ENCODE assay signal across 8 mouse cellular contexts in genomic region chr9:32696717-32697116, GRCm38 (mm10).
A peak's percentile ranks its signal among the peaks of the same experiment; 100 is the strongest.
DNase-seq lines count a peak whose midpoint lies in the region; ATAC-seq and TF ChIP-seq lines count a peak whose summit lies in the region.

No protein-coding gene starts in this region.

- no peak for TF ChIP-seq POLR2A in brain, embryonic 14.5 days (IDR thresholded peaks at IDR 0.05; ENCODE audit: borderline replicate concordance, extremely low read depth, insufficient read depth, insufficient read length, poor library complexity, severe bottlenecking)

- H3K4me3 ChIP-seq in megakaryocyte, embryonic 14.5 days (replicated peaks): peak overlapping the region; percentile 48
- peak overlapping the region; percentile 79 for H3K4me3 ChIP-seq in heart, embryonic 13.5 days
- peak overlapping the region; percentile 66 for H3K4me3 ChIP-seq in kidney, embryonic 16.5 days (ENCODE audit: low read length)

- H3K9ac ChIP-seq in heart, embryonic 13.5 days: peak overlapping the region; percentile 92
- peak overlapping the region; percentile 82 for H3K9ac ChIP-seq in kidney, embryonic 16.5 days (replicated peaks; ENCODE audit: low read length)

- peak; percentile 70 for DNase-seq in brain, embryonic 14.5 days (ENCODE audit: low read depth)
- DNase-seq in lung, postnatal 36 days: peak; percentile 86
- peak; percentile 67 for DNase-seq in thymus, postnatal 14 days

- no peak for ATAC-seq in megakaryocyte, adult 5-6 weeks (ENCODE audit: poor library complexity, severe bottlenecking)
- no peak for ATAC-seq in heart, embryonic 13.5 days (ENCODE audit: extremely low read depth, insufficient number of reproducible peaks, low FRiP score, low TSS enrichment)
- ATAC-seq in kidney, embryonic 16.5 days (ENCODE audit: low FRiP score, low TSS enrichment): peak; percentile 44
- ATAC-seq in frontal cortex, adult (ENCODE audit: low TSS enrichment): no peak

- H3K27me3 ChIP-seq in megakaryocyte, embryonic 14.5 days (replicated peaks): peaks cover 72% of the 10 kb centered on the region
- H3K27me3 ChIP-seq in heart, embryonic 13.5 days (replicated peaks): no peaks in the 10 kb centered on the region; the same call in 1 of the 2 replicates
- H3K27me3 ChIP-seq in kidney, embryonic 16.5 days (ENCODE audit: insufficient read depth, low read length): no peaks in the 10 kb centered on the region

- H3K27ac ChIP-seq in heart, embryonic 13.5 days (replicated peaks): peak overlapping the region; percentile 95
- H3K27ac ChIP-seq in kidney, embryonic 16.5 days (ENCODE audit: low read length): peak overlapping the region; percentile 89

- peak overlapping the region; percentile 97 for H3K4me2 ChIP-seq in heart, embryonic 13.5 days
- H3K4me2 ChIP-seq in kidney, embryonic 16.5 days (replicated peaks; ENCODE audit: low read depth, low read length): peak overlapping the region; percentile 91

- WGBS in heart, embryonic 13.5 days: 7% methylated on average over 7 of the region's 7 CpGs
- WGBS in kidney, embryonic 16.5 days: 1% methylated on average over 7 of the region's 7 CpGs

- H3K4me1 ChIP-seq in megakaryocyte, embryonic 14.5 days: peaks cover 19% of the 10 kb centered on the region
- peaks cover 56% of the 10 kb centered on the region for H3K4me1 ChIP-seq in heart, embryonic 13.5 days
- H3K4me1 ChIP-seq in kidney, embryonic 16.5 days (ENCODE audit: insufficient read depth, low read length): peaks cover 42% of the 10 kb centered on the region

- no peaks in the 10 kb centered on the region for H3K36me3 ChIP-seq in megakaryocyte, embryonic 14.5 days (replicated peaks; ENCODE audit: low read length)
- H3K36me3 ChIP-seq in heart, embryonic 13.5 days: peaks cover 4% of the 10 kb centered on the region; the same call in 1 of the 2 replicates
- H3K36me3 ChIP-seq in kidney, embryonic 16.5 days (ENCODE audit: insufficient read depth, low read length): no peaks in the 10 kb centered on the region

- TF ChIP-seq CTCF in brain, embryonic 14.5 days (IDR thresholded peaks at IDR 0.05; ENCODE audit: borderline replicate concordance, extremely low read depth, insufficient read depth, insufficient read length): no peak

- H3K9me3 ChIP-seq in megakaryocyte, embryonic 14.5 days: no peaks in the 10 kb centered on the region
- no peaks in the 10 kb centered on the region for H3K9me3 ChIP-seq in heart, embryonic 13.5 days
- no peaks in the 10 kb centered on the region for H3K9me3 ChIP-seq in kidney, embryonic 16.5 days (ENCODE audit: low read length)
